Mouse (Mus musculus) skeletal muscle tissue, adult 2 months (tissue): ENCODE data around the gene Rpl36-ps4.
A peak's percentile ranks its signal among the peaks of the same experiment; 100 is the strongest.
"Not testable (repeated sequence)": the region's sequence is repeated elsewhere in the genome, so short reads cannot be mapped to it uniquely, and the experiment has no call there.

ENCODE experiments used
- DNase-seq: peaks from one replicate; pipeline ENCODE4 v3.0.0-alpha.2; 2012; ENCODE audit warnings: low read depth, low spot score

The Rpl36-ps4 gene

DNA sequence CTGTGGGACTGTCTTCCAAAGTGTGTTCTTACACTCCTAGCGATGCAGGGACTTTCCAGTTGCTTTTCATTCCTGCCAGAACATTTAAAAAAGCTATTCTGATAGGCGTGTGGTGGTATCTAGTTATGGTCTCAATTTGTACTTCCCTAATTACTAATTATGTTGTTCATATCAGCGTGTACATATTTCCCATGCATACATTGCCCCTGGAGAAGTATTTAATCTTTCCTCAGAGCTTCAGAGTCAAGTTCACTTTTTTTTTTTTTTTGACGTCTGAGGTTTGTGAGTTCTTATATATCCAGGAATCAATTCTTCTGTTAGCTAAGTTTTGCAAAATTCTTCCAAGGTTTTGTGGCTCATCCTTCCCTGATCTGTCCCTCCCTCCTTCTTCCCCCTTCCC, 15.4 kb downstream of the Rpl36-ps4 start:
- no peak for DNase-seq

GRCm38 (mm10) chr17:87948965-87949584, 28.3 kb downstream of the Rpl36-ps4 start:
- DNase-seq: peak; percentile 38

- not testable (repeated sequence) for DNase-seq
These were observed 33.9 kb downstream of the Rpl36-ps4 start for GRCm38 (mm10) chr17:87954618-87955124.

DNA sequence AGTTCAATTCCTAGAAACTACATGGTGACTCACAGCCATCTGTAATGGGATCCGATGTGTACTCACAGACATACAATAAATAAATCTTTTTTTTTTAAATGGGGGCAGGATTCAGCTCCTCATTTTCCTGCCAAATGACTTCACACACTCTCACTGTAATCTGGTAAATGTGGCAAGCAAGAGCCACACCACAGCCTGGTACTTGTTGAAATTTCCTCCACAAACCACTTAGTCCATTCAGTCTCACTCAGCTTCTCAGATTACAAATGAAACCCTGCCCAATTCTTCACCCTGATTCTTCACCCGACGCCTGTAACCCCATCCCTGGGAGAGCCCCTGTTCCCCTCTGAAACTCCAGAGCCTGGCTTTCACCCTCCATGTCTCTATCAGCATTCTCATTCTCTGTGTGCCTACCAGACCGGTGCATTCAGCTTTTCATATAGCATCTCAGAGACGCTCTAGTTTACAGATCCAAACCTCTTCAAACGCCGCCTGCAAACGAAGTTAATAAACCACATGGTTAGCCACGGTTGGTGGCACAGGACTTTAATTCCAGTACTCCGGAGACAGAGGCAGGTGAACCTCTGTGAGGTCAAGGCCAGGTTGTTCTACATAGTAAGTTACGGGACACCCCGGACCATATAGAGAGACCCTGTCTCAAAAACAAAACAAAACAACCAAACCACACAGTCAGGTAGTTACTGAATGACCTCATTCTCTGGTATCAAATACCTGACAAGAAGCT, 36.5 kb downstream of the Rpl36-ps4 start:
- DNase-seq: no peak

DNA sequence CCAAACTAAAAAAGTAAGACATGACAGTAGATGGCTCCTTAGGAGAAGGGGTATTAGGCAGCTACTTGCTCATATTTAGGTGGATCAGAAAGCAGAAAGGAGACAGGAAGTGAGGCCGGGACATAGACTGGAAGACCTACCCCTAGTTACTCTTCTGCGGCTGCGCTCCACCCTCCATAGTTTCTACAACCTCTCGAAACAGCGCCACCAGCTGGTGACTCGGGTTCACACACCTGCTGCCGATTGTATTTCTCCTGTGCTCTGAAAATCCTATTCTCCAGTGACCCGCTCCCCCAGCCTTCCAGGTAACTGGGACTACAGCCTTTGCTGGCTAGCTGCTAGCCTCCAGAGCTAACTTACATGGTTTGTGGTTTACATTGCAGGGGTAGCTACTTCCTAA, 37.5 kb downstream of the Rpl36-ps4 start:
- no peak for DNase-seq

GRCm38 (mm10) chr17:87959406-87959805, 38.6 kb downstream of the Rpl36-ps4 start:
- DNase-seq: not testable (repeated sequence)

DNA sequence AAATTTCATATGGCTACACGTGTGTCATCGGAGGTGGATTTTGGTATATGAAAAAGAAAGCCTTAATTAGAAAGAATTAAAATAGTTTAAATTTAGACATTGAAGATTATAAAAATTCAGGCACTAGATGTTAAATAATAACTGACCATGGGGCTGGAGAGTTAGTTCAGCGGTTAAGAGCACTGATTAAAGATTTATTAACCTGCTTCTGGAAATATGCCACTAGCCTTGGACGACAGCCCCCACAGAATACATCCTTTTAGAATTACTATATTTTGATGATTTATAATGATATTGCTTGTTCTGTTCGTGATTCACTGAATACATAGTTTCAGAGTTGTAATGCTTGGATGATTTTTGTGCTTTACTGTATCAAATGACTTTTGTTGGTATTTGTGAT, 39.2 kb downstream of the Rpl36-ps4 start:
- DNase-seq: not testable (repeated sequence)

- no peak for DNase-seq
These were observed 42.6 kb downstream of the Rpl36-ps4 start for GRCm38 (mm10) chr17:87963081-87964075.

GRCm38 (mm10) chr17:87968483-87968926, 47.7 kb downstream of the Rpl36-ps4 start:
- DNase-seq: not testable (repeated sequence)
